Mouse (Mus musculus): Measurements from ENCODE around the gene Gm39566. TPM values are rescaled to one million over a fixed set of nuclear protein-coding genes. Genes with fewer than 3 reads are reported as not detected.

The Gm39566 gene
- total and polyA plus RNA-seq, 2 experiments from 2014 or later: not detected

GRCm38 (mm10) chr11:69803328-69803727 is 11.8 kb downstream of the Gm39566 start:
- no peak for TF ChIP-seq CTCF (IDR thresholded peaks at IDR 0.05; ENCODE audit: low read depth)
- Histone ChIP-seq H3K36me3 (ENCODE audit: insufficient read depth) (no peaks in the 10 kb centered on the region), H3K9ac (peak overlapping the region; percentile 55), H3K4me2 (ENCODE audit: low read depth) (peak overlapping the region; percentile 97), H3K4me1 (ENCODE audit: insufficient read depth) (peaks cover 21% of the 10 kb centered on the region; the same call in 1 of the 2 replicates), H3K9me3 (ENCODE audit: low read length) (no peaks in the 10 kb centered on the region), H3K4me3 (ENCODE audit: low read depth, low read length) (peak overlapping the region; percentile 48), H3K27me3 (ENCODE audit: insufficient read depth, low read length) (peaks cover 22% of the 10 kb centered on the region), H3K27ac (ENCODE audit: low read depth, low read length) (peak overlapping the region; percentile 78)
- DNase-seq (no peak), ATAC-seq (no peak)
- 2% methylated on average over 12 of the region's 12 CpGs for WGBS

- TF ChIP-seq CTCF (IDR thresholded peaks at IDR 0.05; ENCODE audit: low read depth): no peak
- Histone ChIP-seq H3K9ac (peak overlapping the region; percentile 69), H3K9me3 (ENCODE audit: low read length) (no peaks in the 10 kb centered on the region), H3K4me2 (ENCODE audit: low read depth) (peak overlapping the region; percentile 97), H3K27ac (ENCODE audit: low read depth, low read length) (peak overlapping the region; percentile 78), H3K4me3 (ENCODE audit: low read depth, low read length) (peak overlapping the region; percentile 48), H3K27me3 (ENCODE audit: insufficient read depth, low read length) (peaks cover 22% of the 10 kb centered on the region), H3K4me1 (ENCODE audit: insufficient read depth) (peaks cover 21% of the 10 kb centered on the region; the same call in 1 of the 2 replicates), H3K36me3 (ENCODE audit: insufficient read depth) (peaks cover 4% of the 10 kb centered on the region; the same call in 1 of the 2 replicates)
- peak; percentile 14 for ATAC-seq
- peak; percentile 83 for DNase-seq
- 3% methylated on average over 31 of the region's 33 CpGs for WGBS
Observed at GRCm38 (mm10) chr11:69802648-69803105, 12.4 kb downstream of the Gm39566 start.

GRCm38 (mm10) chr11:69801379-69801977 is 13.6 kb downstream of the Gm39566 start, which contains the start of gene Fgf11:
Gene Fgf11, minus strand, starts transcription at chr11:69801857.
- Histone ChIP-seq H3K4me3 (ENCODE audit: low read depth, low read length) (peak within 1 kb of the TSS; percentile 48), H3K4me1 (ENCODE audit: insufficient read depth) (peaks cover 21% of the 10 kb centered on the region; the same call in 1 of the 2 replicates), H3K4me2 (ENCODE audit: low read depth) (peak within 1 kb of the TSS; percentile 97), H3K9ac (peak within 1 kb of the TSS; percentile 83), H3K27me3 (ENCODE audit: insufficient read depth, low read length) (peaks cover 21% of the 10 kb centered on the region), H3K27ac (ENCODE audit: low read depth, low read length) (peak within 1 kb of the TSS; percentile 96), H3K9me3 (ENCODE audit: low read length) (no peaks in the 10 kb centered on the region), H3K36me3 (ENCODE audit: insufficient read depth) (peaks cover 7% of the 10 kb centered on the region; the same call in 1 of the 2 replicates)
- no peak for TF ChIP-seq CTCF (IDR thresholded peaks at IDR 0.05; ENCODE audit: low read depth)
- 2% methylated on average over 33 of the region's 33 CpGs for whole genome bisulfite sequencing
- DNase-seq: no peak
- ATAC-seq: no peak

GRCm38 (mm10) chr11:69800392-69801197 is 14.5 kb downstream of the Gm39566 start:
- Histone ChIP-seq H3K4me1 (ENCODE audit: insufficient read depth) (peaks cover 25% of the 10 kb centered on the region; the same call in 1 of the 2 replicates), H3K36me3 (ENCODE audit: insufficient read depth) (peaks cover 7% of the 10 kb centered on the region; the same call in 1 of the 2 replicates), H3K9ac (peak overlapping the region; percentile 83), H3K4me2 (ENCODE audit: low read depth) (peak overlapping the region; percentile 97), H3K27me3 (ENCODE audit: insufficient read depth, low read length) (peaks cover 14% of the 10 kb centered on the region), H3K9me3 (ENCODE audit: low read length) (no peaks in the 10 kb centered on the region), H3K4me3 (ENCODE audit: low read depth, low read length) (peak overlapping the region; percentile 48), H3K27ac (ENCODE audit: low read depth, low read length) (peak overlapping the region; percentile 96)
- ATAC-seq: peak; percentile 85
- DNase-seq: peak; percentile 95
- no peak; the same call in 1 of the 2 replicates for TF ChIP-seq CTCF (IDR thresholded peaks at IDR 0.05; ENCODE audit: low read depth)
- WGBS: under 1% methylated on average over 36 of the region's 36 CpGs

GRCm38 (mm10) chr11:69800138-69800391 is 15.0 kb downstream of the Gm39566 start:
- Histone ChIP-seq H3K27me3 (ENCODE audit: insufficient read depth, low read length) (peaks cover 8% of the 10 kb centered on the region), H3K4me3 (ENCODE audit: low read depth, low read length) (peak overlapping the region; percentile 48), H3K9ac (peak overlapping the region; percentile 83), H3K27ac (ENCODE audit: low read depth, low read length) (peak overlapping the region; percentile 96), H3K36me3 (ENCODE audit: insufficient read depth) (peaks cover 7% of the 10 kb centered on the region; the same call in 1 of the 2 replicates), H3K4me2 (ENCODE audit: low read depth) (peak overlapping the region; percentile 97), H3K9me3 (ENCODE audit: low read length) (no peaks in the 10 kb centered on the region), H3K4me1 (ENCODE audit: insufficient read depth) (peaks cover 28% of the 10 kb centered on the region)
- no peak for TF ChIP-seq CTCF (IDR thresholded peaks at IDR 0.05; ENCODE audit: low read depth)
- ATAC-seq (peak; percentile 21), DNase-seq (no peak)
- WGBS: 3% methylated on average over 11 of the region's 11 CpGs

GRCm38 (mm10) chr11:69799394-69800137 is 15.5 kb downstream of the Gm39566 start:
- 10% methylated on average over 12 of the region's 12 CpGs for WGBS
- H3K9ac ChIP-seq: peak overlapping the region; percentile 83
- peak overlapping the region; percentile 96 for H3K27ac ChIP-seq (ENCODE audit: low read depth, low read length)
- peaks cover 7% of the 10 kb centered on the region; the same call in 1 of the 2 replicates for H3K36me3 ChIP-seq (ENCODE audit: insufficient read depth)
- H3K27me3 ChIP-seq (ENCODE audit: insufficient read depth, low read length): peaks cover 3% of the 10 kb centered on the region; the same call in 1 of the 2 replicates
- DNase-seq: peak; percentile 55
- H3K9me3 ChIP-seq (ENCODE audit: low read length): no peaks in the 10 kb centered on the region
- no peak for TF ChIP-seq CTCF (IDR thresholded peaks at IDR 0.05; ENCODE audit: low read depth)
- no peak for ATAC-seq
- peak overlapping the region; percentile 97 for H3K4me2 ChIP-seq (ENCODE audit: low read depth)
- H3K4me3 ChIP-seq (ENCODE audit: low read depth, low read length): peak overlapping the region; percentile 48
- H3K4me1 ChIP-seq (ENCODE audit: insufficient read depth): peaks cover 28% of the 10 kb centered on the region
